Mouse (Mus musculus) layer of hippocampus, adult 18-20 months (tissue): ENCODE measurements around the gene Myo7a. TPM values are rescaled to one million over a fixed set of nuclear protein-coding genes. Genes with fewer than 3 reads are reported as not detected.
A peak's percentile ranks its signal among the peaks of the same experiment; 100 is the strongest.

ENCODE experiments used
- DNase-seq, 2 experiments: peaks; one replicate each; pipeline ENCODE4 v3.0.0; 2022; ENCODE audit warnings: low spot score in 2 of 2
- total RNA-seq, 2 experiments: library from RNA; stranded (reverse); gene quantifications; 2 replicates each; pipeline ENCODE4 v1.2.3; 2021

The Myo7a gene
- total RNA-seq, 2 experiments from 2014 or later: 10.0 to 14.5 TPM

GRCm38 (mm10) chr7:98142648-98143047, 23.3 kb upstream of the Myo7a start:
- DNase-seq: no peak

GRCm38 (mm10) chr7:98142247-98142646, 22.9 kb upstream of the Myo7a start:
- DNase-seq: no peak

GRCm38 (mm10) chr7:98141206-98141605, 21.9 kb upstream of the Myo7a start:
- no peak for DNase-seq

- no peak for DNase-seq
These were observed 21.3 kb upstream of the Myo7a start for GRCm38 (mm10) chr7:98140597-98140996.

- no peak for DNase-seq
These were observed 19.9 kb upstream of the Myo7a start for GRCm38 (mm10) chr7:98139216-98139615.

GRCm38 (mm10) chr7:98137995-98138394, 18.7 kb upstream of the Myo7a start:
- DNase-seq: no peak

- no peak for DNase-seq
These were observed 18.3 kb upstream of the Myo7a start for GRCm38 (mm10) chr7:98137583-98137982.

GRCm38 (mm10) chr7:98131751-98132150, 12.4 kb upstream of the Myo7a start:
- DNase-seq: no peak

GRCm38 (mm10) chr7:98125473-98125872, 6.1 kb upstream of the Myo7a start:
- DNase-seq: no peak

GRCm38 (mm10) chr7:98124701-98125100, 5.4 kb upstream of the Myo7a start:
- DNase-seq: no peak

GRCm38 (mm10) chr7:98121673-98122072, 2.3 kb upstream of the Myo7a start:
- DNase-seq: no peak

- DNase-seq: no peak
These were observed 1.9 kb upstream of the Myo7a start for GRCm38 (mm10) chr7:98121241-98121640.

- DNase-seq: peak; percentile 48 to 78
These were observed 1.0 kb upstream of the Myo7a start for GRCm38 (mm10) chr7:98120325-98120724.

- no peak for DNase-seq
These were observed 573 bp upstream of the Myo7a start for GRCm38 (mm10) chr7:98119961-98120232.

- no peak for DNase-seq
These were observed 2.2 kb downstream of the Myo7a start for GRCm38 (mm10) chr7:98117012-98117660.

GRCm38 (mm10) chr7:98114656-98115055, 4.7 kb downstream of the Myo7a start:
- no peak for DNase-seq

GRCm38 (mm10) chr7:98111233-98111632, 8.1 kb downstream of the Myo7a start:
- DNase-seq: no peak

GRCm38 (mm10) chr7:98109771-98110170, 9.6 kb downstream of the Myo7a start:
- DNase-seq: no peak

- no peak for DNase-seq
These were observed 10.5 kb downstream of the Myo7a start for GRCm38 (mm10) chr7:98108636-98109430.

- DNase-seq: no peak
These were observed 13.1 kb downstream of the Myo7a start for GRCm38 (mm10) chr7:98106272-98106671.

- no peak for DNase-seq
These were observed 14.6 kb downstream of the Myo7a start for GRCm38 (mm10) chr7:98104481-98105435.

GRCm38 (mm10) chr7:98103942-98104292, 15.4 kb downstream of the Myo7a start:
- DNase-seq: no peak
